ENCODE assay signal across 8 mouse cellular contexts in genomic region chr8:71081291-71081690, GRCm38 (mm10).
A peak's percentile ranks its signal among the peaks of the same experiment; 100 is the strongest.
DNase-seq lines count a peak whose midpoint lies in the region; ATAC-seq and TF ChIP-seq lines count a peak whose summit lies in the region.
"Not testable (repeated sequence)": the region's sequence is repeated elsewhere in the genome, so short reads cannot be mapped to it uniquely, and the experiment has no call there.

No protein-coding gene starts in this region.

- not testable (repeated sequence) for ATAC-seq in embryonic facial prominence, embryonic 14.5 days (ENCODE audit: low read depth); hindbrain, postnatal 0 days; midbrain, postnatal 0 days (ENCODE audit: low FRiP score)

- DNase-seq in brain, embryonic 14.5 days (ENCODE audit: low read depth): peak; percentile 15
- DNase-seq in cerebellum, postnatal 14 days: peak; percentile 4 to 22
- DNase-seq in embryonic facial prominence, embryonic 14.5 days (ENCODE audit: low spot score): peak; percentile 17
- peak; percentile 3 for DNase-seq in hindbrain, embryonic 10.5 days (ENCODE audit: low spot score)
- DNase-seq in hindbrain, postnatal 0 days (ENCODE audit: low spot score): peak; percentile 56
- peak; percentile 13 for DNase-seq in midbrain, embryonic 10.5 days (ENCODE audit: low spot score)
- DNase-seq in midbrain, postnatal 0 days (ENCODE audit: low spot score): peak; percentile 39
- peak; percentile 87 for DNase-seq in retina, postnatal 1 day

- TF ChIP-seq CTCF in brain, embryonic 14.5 days (IDR thresholded peaks at IDR 0.05; ENCODE audit: borderline replicate concordance, extremely low read depth, insufficient read depth, insufficient read length); hindbrain, postnatal 0 days (IDR thresholded peaks at IDR 0.05; ENCODE audit: low read depth); midbrain, postnatal 0 days (IDR thresholded peaks at IDR 0.05): not testable (repeated sequence)

- not testable (repeated sequence) for H3K27me3 ChIP-seq in embryonic facial prominence, embryonic 14.5 days (replicated peaks; ENCODE audit: control insufficient read depth, insufficient read depth, low read length); hindbrain, embryonic 10.5 days (ENCODE audit: insufficient read depth, poor library complexity, severe bottlenecking); hindbrain, postnatal 0 days (ENCODE audit: insufficient read depth, low read length); midbrain, embryonic 10.5 days (ENCODE audit: low read depth, poor library complexity, severe bottlenecking); midbrain, postnatal 0 days (ENCODE audit: insufficient read depth, low read length)

- 10% methylated on average over 1 of the region's 1 CpGs for WGBS in embryonic facial prominence, embryonic 14.5 days
- WGBS in hindbrain, embryonic 10.5 days: 2% methylated on average over 1 of the region's 1 CpGs
- 4% methylated on average over 1 of the region's 1 CpGs for WGBS in hindbrain, postnatal 0 days
- whole genome bisulfite sequencing in midbrain, embryonic 10.5 days: 0% methylated on average over 1 of the region's 1 CpGs
- 8% methylated on average over 1 of the region's 1 CpGs for WGBS in midbrain, postnatal 0 days

- H3K4me2 ChIP-seq in embryonic facial prominence, embryonic 14.5 days (ENCODE audit: low read depth, low read length); hindbrain, postnatal 0 days (ENCODE audit: low read depth, low read length); midbrain, postnatal 0 days (ENCODE audit: low read depth, low read length, poor library complexity, severe bottlenecking): not testable (repeated sequence)

- H3K36me3 ChIP-seq in embryonic facial prominence, embryonic 14.5 days (ENCODE audit: control insufficient read depth, insufficient read depth, low read length); hindbrain, embryonic 10.5 days; hindbrain, postnatal 0 days (ENCODE audit: insufficient read depth, low read length); midbrain, embryonic 10.5 days; midbrain, postnatal 0 days (ENCODE audit: insufficient read depth, low read length): not testable (repeated sequence)

- not testable (repeated sequence) for H3K27ac ChIP-seq in embryonic facial prominence, embryonic 14.5 days (replicated peaks; ENCODE audit: low read depth, low read length); hindbrain, embryonic 10.5 days; hindbrain, postnatal 0 days; midbrain, embryonic 10.5 days (replicated peaks); midbrain, postnatal 0 days (ENCODE audit: low read depth, low read length)

- not testable (repeated sequence) for TF ChIP-seq POLR2A in brain, embryonic 14.5 days (IDR thresholded peaks at IDR 0.05; ENCODE audit: borderline replicate concordance, extremely low read depth, insufficient read depth, insufficient read length, poor library complexity, severe bottlenecking)

- not testable (repeated sequence) for H3K4me3 ChIP-seq in embryonic facial prominence, embryonic 14.5 days (ENCODE audit: low read depth, low read length); hindbrain, embryonic 10.5 days; hindbrain, postnatal 0 days (ENCODE audit: low read length); midbrain, embryonic 10.5 days; midbrain, postnatal 0 days (ENCODE audit: low read depth, low read length)

- not testable (repeated sequence) for H3K9ac ChIP-seq in embryonic facial prominence, embryonic 14.5 days (ENCODE audit: low read depth, low read length); hindbrain, postnatal 0 days (replicated peaks; ENCODE audit: low read length); midbrain, postnatal 0 days (replicated peaks; ENCODE audit: low read length, poor library complexity, severe bottlenecking)

- H3K9me3 ChIP-seq in embryonic facial prominence, embryonic 14.5 days (ENCODE audit: control insufficient read depth, low read length); hindbrain, embryonic 10.5 days; hindbrain, postnatal 0 days (ENCODE audit: low read length); midbrain, embryonic 10.5 days (replicated peaks); midbrain, postnatal 0 days (ENCODE audit: low read length): not testable (repeated sequence)

- H3K4me1 ChIP-seq in embryonic facial prominence, embryonic 14.5 days (ENCODE audit: control insufficient read depth, insufficient read depth, low read length); hindbrain, embryonic 10.5 days (replicated peaks); hindbrain, postnatal 0 days (ENCODE audit: insufficient read depth, low read length); midbrain, embryonic 10.5 days; midbrain, postnatal 0 days (ENCODE audit: insufficient read depth, low read length): not testable (repeated sequence)

Comparison
In these comparisons a context has a peak if more than half of its experiments do, and no peak if none do; other contexts are left out.
1. DNase-seq: peak in every context shown above with its lines; median percentile 87 in retina, postnatal 1 day; 56 in hindbrain, postnatal 0 days; 39 in midbrain, postnatal 0 days; 17 in embryonic facial prominence, embryonic 14.5 days; 15 in brain, embryonic 14.5 days; 13 in cerebellum, postnatal 14 days; 13 in midbrain, embryonic 10.5 days; 3 in hindbrain, embryonic 10.5 days.